Mouse (Mus musculus): Measurements from ENCODE around the gene Zmynd15. TPM values are rescaled to one million over a fixed set of nuclear protein-coding genes. Genes with fewer than 3 reads are reported as not detected.
A peak's percentile ranks its signal among the peaks of the same experiment; 100 is the strongest.

Zmynd15 gene
- total and polyA plus RNA-seq, 2 experiments from 2014 or later = 0.96 to 1.2 TPM

DNA sequence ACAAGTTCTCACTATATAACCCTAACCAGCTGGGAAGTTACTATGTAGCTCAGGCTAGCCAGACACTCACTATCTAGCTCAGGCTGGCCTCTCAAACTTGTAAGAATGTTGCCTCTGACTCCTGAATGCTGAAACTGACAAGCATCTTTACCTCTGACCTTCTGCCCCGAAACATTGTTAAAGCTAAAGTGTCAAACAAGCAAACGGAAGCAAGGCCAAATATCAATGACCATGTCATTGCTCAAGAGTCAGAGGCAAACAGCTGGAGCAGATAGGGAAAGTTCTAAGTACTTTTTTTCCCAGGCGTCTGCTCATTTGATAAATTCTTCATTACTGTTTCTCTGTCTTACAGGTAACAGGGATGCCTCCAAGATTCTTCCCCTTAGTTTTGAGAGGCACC, 42.8 kb downstream of the Zmynd15 start:
- no peaks in the 10 kb centered on the region for H3K4me1 ChIP-seq (ENCODE audit: insufficient read depth, low read length)
- 67% methylated on average over 3 of the region's 3 CpGs for WGBS

DNA sequence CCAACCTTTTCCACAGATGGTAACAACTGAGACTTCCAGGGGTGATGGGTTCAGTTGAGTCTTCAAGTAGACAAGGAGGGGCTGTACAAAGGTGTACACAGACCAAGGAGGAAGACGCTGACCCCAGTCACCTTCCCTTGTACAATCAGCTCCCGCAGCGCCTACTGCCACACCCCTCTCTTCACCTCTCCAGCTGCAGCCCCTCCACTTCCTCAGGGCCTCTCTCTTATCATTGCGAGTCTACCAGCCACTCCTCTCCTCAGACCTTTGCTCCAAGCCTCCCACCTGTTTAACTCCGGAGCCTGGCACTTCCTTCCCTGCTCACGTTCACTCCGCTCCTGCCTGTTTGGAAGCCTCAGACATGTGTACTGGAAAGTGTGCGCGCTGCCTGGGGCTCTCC, 45.7 kb downstream of the Zmynd15 start, which contains the start of gene Tm4sf5:
Tm4sf5 (plus strand) TSS at position 275 of the 400 bp plus-strand sequence.
- no peak within 1 kb of the TSS for H3K27ac ChIP-seq
- ATAC-seq = no peak
- 0 out of 2 replicates have a peak, but pooled peaks cover 5% of the 10 kb centered on the region for H3K4me1 ChIP-seq (ENCODE audit: insufficient read depth, low read length)
- H3K4me3 ChIP-seq (ENCODE audit: low read length) = no peak within 1 kb of the TSS
- no peak within 1 kb of the TSS for H3K4me2 ChIP-seq (ENCODE audit: low read depth, low read length)
- H3K9me3 ChIP-seq (ENCODE audit: low read length) = no peaks in the 10 kb centered on the region
- no peak within 1 kb of the TSS for H3K9ac ChIP-seq (replicated peaks; ENCODE audit: low read length)
- H3K36me3 ChIP-seq (ENCODE audit: insufficient read depth, low read length) = no peaks in the 10 kb centered on the region
- 80% methylated on average over 9 of the region's 9 CpGs for WGBS
- no peak for DNase-seq (ENCODE audit: low spot score)
- TF ChIP-seq CTCF (IDR thresholded peaks at IDR 0.05; ENCODE audit: low read depth) = no peak
- no peaks in the 10 kb centered on the region for H3K27me3 ChIP-seq (ENCODE audit: insufficient read depth, low read length)

More for the DNA sequence above, 42.8 kb downstream of the Zmynd15 start:
- no peak overlapping the region for H3K9ac ChIP-seq (replicated peaks; ENCODE audit: low read length)
- H3K27ac ChIP-seq = no peak overlapping the region
- H3K27me3 ChIP-seq (ENCODE audit: insufficient read depth, low read length) = no peaks in the 10 kb centered on the region
- no peak for TF ChIP-seq CTCF (IDR thresholded peaks at IDR 0.05; ENCODE audit: low read depth)
- H3K4me2 ChIP-seq (ENCODE audit: low read depth, low read length) = no peak overlapping the region
- no peak overlapping the region for H3K4me3 ChIP-seq (ENCODE audit: low read length)
- DNase-seq (ENCODE audit: low spot score) = no peak
- no peaks in the 10 kb centered on the region for H3K36me3 ChIP-seq (ENCODE audit: insufficient read depth, low read length)
- no peak for ATAC-seq
- no peaks in the 10 kb centered on the region for H3K9me3 ChIP-seq (ENCODE audit: low read length)

DNA sequence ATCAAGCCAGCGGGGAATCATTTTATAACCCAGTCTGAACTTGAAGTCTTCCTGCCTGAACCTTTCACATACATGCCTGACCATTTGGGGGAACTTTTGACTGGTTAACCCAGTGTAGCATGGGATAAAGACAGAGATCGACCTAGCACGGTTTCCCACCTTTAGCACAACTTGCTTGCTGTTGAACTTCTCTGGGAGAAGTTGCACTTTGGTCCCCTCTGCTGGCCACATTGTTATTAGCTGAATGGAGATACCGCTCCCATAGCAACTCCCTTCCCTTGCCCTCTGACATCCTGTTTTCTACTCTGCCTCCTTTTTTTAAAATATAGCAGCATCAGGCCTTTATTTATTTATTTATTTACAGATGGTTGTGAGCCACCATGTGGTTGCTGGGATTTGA, 47.2 kb downstream of the Zmynd15 start:
- Histone ChIP-seq H3K27me3 (ENCODE audit: insufficient read depth, low read length) (no peaks in the 10 kb centered on the region), H3K4me3 (ENCODE audit: low read length) (no peak overlapping the region), H3K9ac (replicated peaks; ENCODE audit: low read length) (no peak overlapping the region), H3K4me2 (ENCODE audit: low read depth, low read length) (no peak overlapping the region), H3K36me3 (ENCODE audit: insufficient read depth, low read length) (no peaks in the 10 kb centered on the region), H3K9me3 (ENCODE audit: low read length) (no peaks in the 10 kb centered on the region), H3K27ac (no peak overlapping the region), H3K4me1 (ENCODE audit: insufficient read depth, low read length) (0 out of 2 replicates have a peak, but pooled peaks cover 6% of the 10 kb centered on the region)
- DNase-seq (ENCODE audit: low spot score) (peak; percentile 70), ATAC-seq (no peak)
- peak; percentile 76 for TF ChIP-seq CTCF (IDR thresholded peaks at IDR 0.05; ENCODE audit: low read depth)
- 29% methylated on average over 4 of the region's 4 CpGs for WGBS

DNA sequence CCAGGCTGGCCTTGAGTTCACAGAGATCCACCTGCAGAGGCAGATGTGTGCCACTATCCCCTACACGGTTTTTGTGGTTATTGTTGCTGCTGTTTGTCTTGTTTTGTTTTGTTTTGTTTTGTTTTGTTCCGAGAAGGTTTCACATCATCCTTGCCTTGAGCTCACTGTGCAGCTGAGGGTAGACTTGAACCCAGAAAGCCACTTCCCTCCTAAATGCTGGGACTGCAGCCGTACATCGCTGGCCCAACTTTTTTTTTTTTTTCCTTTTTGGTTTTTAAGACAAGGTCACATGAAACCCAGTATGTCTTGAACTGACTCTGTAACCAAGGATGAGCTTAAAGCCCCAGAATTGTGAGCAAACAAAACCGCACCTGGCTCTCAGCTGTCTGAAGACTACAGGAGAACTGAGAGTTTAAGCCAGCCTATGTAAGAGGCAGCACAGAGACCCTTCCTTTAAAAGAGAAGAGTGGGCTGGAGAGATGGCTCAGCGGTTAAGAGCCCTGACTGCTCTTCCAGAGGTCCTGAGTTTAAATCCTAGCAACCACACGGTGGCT, 47.8 kb downstream of the Zmynd15 start:
- 0 out of 2 replicates have a peak, but pooled peaks cover 6% of the 10 kb centered on the region for H3K4me1 ChIP-seq (ENCODE audit: insufficient read depth, low read length)
- DNase-seq (ENCODE audit: low spot score) (no peak), ATAC-seq (no peak)
- no peak overlapping the region for H3K4me2 ChIP-seq (ENCODE audit: low read depth, low read length)
- no peaks in the 10 kb centered on the region for H3K27me3 ChIP-seq (ENCODE audit: insufficient read depth, low read length)
- TF ChIP-seq CTCF (IDR thresholded peaks at IDR 0.05; ENCODE audit: low read depth) = no peak
- H3K9me3 ChIP-seq (ENCODE audit: low read length) = no peaks in the 10 kb centered on the region
- 69% methylated on average over 7 of the region's 7 CpGs for WGBS
- H3K4me3 ChIP-seq (ENCODE audit: low read length) = no peak overlapping the region
- no peaks in the 10 kb centered on the region for H3K36me3 ChIP-seq (ENCODE audit: insufficient read depth, low read length)
- no peak overlapping the region for H3K27ac ChIP-seq
- no peak overlapping the region for H3K9ac ChIP-seq (replicated peaks; ENCODE audit: low read length)

DNA sequence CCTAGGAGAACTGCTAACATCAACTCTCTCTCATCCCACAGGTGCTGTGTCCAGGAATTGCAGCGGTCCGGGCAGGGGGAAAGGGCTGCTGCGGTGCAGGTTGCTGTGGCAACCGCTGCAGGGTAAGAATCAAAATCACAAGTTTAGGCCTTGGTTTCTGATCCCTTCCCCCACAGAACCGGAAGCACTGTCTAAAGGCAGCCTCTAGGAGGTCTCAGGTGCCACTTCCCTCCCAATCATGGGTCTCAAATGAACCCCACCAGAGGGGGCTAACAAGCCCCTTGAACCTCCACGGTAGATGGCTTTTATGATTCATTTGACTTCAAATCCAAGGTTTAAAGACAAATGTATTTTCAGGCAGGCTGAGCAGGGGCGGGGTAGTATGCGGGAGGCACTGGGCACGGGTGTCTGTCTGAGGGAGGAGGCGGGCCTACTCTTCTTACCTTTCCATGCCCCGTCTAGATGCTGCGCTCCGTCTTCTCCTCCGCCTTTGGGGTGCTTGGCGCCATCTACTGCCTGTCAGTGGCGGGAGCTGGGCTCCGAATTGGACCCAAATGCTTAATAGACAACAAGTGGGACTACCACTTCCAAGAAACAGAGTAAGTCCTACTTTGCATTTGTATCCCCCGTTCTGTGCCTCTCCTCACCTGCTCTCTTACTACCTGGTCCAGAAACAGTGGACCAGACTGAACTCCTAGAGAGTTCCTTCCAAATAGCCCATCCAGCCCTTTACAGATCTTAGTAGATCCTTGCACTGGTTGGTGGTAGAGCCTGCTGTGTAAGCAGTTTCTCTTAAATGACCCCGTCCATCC, 50.7 kb downstream of the Zmynd15 start:
- Histone ChIP-seq H3K27me3 (ENCODE audit: insufficient read depth, low read length) (no peaks in the 10 kb centered on the region), H3K27ac (no peak overlapping the region; the same call in 1 of the 2 replicates), H3K4me1 (ENCODE audit: insufficient read depth, low read length) (0 out of 2 replicates have a peak, but pooled peaks cover 6% of the 10 kb centered on the region), H3K9me3 (ENCODE audit: low read length) (no peaks in the 10 kb centered on the region), H3K4me3 (ENCODE audit: low read length) (peak overlapping the region; percentile 13), H3K36me3 (ENCODE audit: insufficient read depth, low read length) (no peaks in the 10 kb centered on the region), H3K4me2 (ENCODE audit: low read depth, low read length) (peak overlapping the region; percentile 46), H3K9ac (replicated peaks; ENCODE audit: low read length) (0 out of 2 replicates have a peak overlapping the region, but pooled peaks have one; percentile 9)
- DNase-seq (ENCODE audit: low spot score) (peak; percentile 79), ATAC-seq (peak; percentile 88)
- WGBS = 5% methylated on average over 18 of the region's 19 CpGs
- peak; percentile 73 for TF ChIP-seq CTCF (IDR thresholded peaks at IDR 0.05; ENCODE audit: low read depth)

DNA sequence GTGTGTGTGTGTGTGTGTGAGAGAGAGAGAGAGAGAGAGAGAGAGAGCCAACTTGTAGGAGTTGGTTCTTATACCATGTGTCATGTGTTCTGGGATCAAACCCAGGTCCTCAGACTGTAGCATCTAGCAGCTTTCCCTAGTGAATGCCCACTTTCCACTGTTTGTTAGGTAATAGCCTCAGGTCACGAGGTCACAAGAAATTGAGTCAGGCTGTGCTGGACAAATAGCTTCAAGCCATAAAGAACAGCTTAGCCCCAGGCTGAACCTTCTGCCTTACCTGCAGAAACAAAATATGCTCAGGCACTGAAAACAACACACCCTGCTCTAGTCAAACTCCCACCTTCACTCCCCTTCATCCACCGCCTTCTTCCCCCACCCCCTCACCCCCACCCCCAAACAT, 52.0 kb downstream of the Zmynd15 start:
- no peak for TF ChIP-seq CTCF (IDR thresholded peaks at IDR 0.05; ENCODE audit: low read depth)
- 0 out of 2 replicates have a peak, but pooled peaks cover 6% of the 10 kb centered on the region for H3K4me1 ChIP-seq (ENCODE audit: insufficient read depth, low read length)
- no peak overlapping the region for H3K9ac ChIP-seq (replicated peaks; ENCODE audit: low read length)
- DNase-seq (ENCODE audit: low spot score) = no peak
- no peak overlapping the region for H3K4me3 ChIP-seq (ENCODE audit: low read length)
- no peaks in the 10 kb centered on the region for H3K27me3 ChIP-seq (ENCODE audit: insufficient read depth, low read length)
- no peak overlapping the region for H3K27ac ChIP-seq
- no peak for ATAC-seq
- 73% methylated on average over 2 of the region's 2 CpGs for WGBS
- H3K9me3 ChIP-seq (ENCODE audit: low read length) = no peaks in the 10 kb centered on the region
- no peaks in the 10 kb centered on the region for H3K36me3 ChIP-seq (ENCODE audit: insufficient read depth, low read length)
- no peak overlapping the region for H3K4me2 ChIP-seq (ENCODE audit: low read depth, low read length)
